Mouse (Mus musculus): Measurements from ENCODE around the gene Cct5.

DNA sequence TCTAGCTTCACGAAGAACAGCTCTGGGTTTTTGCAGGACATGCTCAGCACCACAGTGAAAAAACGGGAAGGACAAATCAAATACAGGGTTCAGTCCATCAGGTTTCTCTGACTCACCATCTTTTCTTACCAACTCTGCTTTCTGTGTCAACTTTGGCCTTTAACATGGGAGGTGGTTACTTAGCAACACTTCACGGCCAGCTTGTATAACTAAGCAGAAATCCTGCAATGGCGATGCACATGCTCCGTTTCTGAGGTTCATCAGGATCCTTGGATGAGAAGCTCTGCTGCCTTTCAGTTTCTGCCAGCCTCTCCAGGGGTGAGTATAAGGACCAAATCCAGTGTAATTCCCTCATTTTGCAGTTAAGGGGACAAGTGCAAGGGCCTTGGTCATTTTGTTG, 36.4 kb downstream of the Cct5 start, which contains the start of gene Cmbl:
- TF ChIP-seq CTCF (conservative IDR thresholded peaks at IDR 0.05; ENCODE audit: low read length) (no peak), POU5F1 (IDR thresholded peaks at IDR 0.05; ENCODE audit: borderline replicate concordance, low read length) (no peak), NANOG (IDR thresholded peaks at IDR 0.05; ENCODE audit: borderline replicate concordance, low read length) (no peak)
